Mouse (Mus musculus) lung, adult 2 months (tissue): Measurements from ENCODE around the gene Arhgap24.

Experiments
- CTCF ChIP-seq: fragments of 200-500 bp; IDR thresholded peaks from 2 replicates; pipeline ENCODE4 v1.5.1; 2011; ENCODE audit warnings: mild to moderate bottlenecking, low read length, control low read depth; ENCODE audit not compliant: insufficient read depth
- POLR2A ChIP-seq: fragments of 200-500 bp; IDR thresholded peaks from 2 replicates; pipeline ENCODE4 v1.6.1; 2011; ENCODE audit warnings: low read depth, mild to moderate bottlenecking, control low read depth, low read length, borderline replicate concordance; ENCODE audit errors: extremely low read depth

GRCm38 (mm10) chr5:102453324-102453723 lies 27.9 kb upstream of the Arhgap24 start:
- TF ChIP-seq CTCF = no peak
- TF ChIP-seq POLR2A = no peak
